Mouse (Mus musculus) liver (tissue): ENCODE results near the gene Mrps36.
"Not testable (repeated sequence)": the region's sequence is repeated elsewhere in the genome, so short reads cannot be mapped to it uniquely, and the experiment has no call there.

Experiments
- DNase-seq: peaks from one replicate; pipeline ENCODE4 v3.0.0-alpha.2; 2020; ENCODE audit warnings: mixed read lengths

The Mrps36 gene

GRCm38 (mm10) chr13:100744036-100744744 lies at the start of gene Mrps36:
Mrps36 (minus strand) TSS chr13:100744659.
- DNase-seq, result peak; percentile 98

GRCm38 (mm10) chr13:100789083-100789482 lies 44.6 kb upstream of the Mrps36 start:
- no peak for DNase-seq

DNA sequence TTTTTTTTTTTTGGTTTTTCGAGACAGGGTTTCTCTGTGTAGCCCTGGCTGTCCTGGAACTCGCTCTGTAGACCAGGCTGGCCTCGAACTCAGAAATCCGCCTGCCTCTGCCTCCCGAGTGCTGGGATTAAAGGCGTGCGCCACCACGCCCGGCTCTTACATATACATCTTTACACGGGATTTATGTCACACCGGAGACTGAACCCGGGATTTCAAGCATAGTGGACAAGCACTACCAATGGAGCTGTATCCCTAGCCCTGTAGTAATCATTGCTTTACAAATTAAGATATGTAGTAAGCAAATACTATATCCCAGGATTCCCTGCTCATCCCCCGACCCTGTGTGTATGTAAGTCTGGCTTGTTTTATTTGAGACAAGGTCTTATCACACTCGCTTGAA lies 43.6 kb upstream of the Mrps36 start:
- DNase-seq, result not testable (repeated sequence)

DNA sequence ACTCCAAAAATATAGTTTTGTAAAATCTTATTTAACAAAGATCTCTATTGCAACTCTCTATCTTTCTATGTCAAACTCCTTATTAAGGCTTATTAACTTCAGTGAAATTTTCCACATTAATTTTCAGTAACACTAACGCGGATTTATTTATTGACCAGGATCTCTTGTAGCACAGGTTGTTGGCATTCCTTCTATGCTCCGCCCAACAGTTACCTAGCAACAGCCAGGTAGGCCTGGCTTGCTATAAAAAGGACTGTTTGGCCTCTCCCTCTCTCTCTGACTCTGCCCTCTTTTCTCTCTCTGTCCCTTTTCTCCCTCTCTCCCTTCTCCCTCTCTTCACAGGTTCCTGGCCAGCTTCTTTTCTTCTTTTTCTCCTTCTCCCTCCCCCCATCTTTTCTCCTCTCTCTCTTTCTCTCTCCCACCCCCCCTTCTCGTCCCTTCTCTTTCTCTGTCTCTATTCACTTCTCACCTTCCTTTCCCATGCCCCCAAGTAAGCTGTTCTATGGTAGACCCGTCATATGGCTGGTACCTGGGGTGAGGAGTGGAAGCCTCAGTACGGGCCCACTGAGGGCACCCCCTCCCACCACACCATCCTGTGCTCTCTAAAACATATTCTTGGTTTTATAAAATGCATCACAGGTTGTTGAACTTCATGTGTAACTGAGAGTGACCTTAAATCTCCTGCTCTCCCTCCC lies 43.0 kb upstream of the Mrps36 start:
- no peak for DNase-seq

DNA sequence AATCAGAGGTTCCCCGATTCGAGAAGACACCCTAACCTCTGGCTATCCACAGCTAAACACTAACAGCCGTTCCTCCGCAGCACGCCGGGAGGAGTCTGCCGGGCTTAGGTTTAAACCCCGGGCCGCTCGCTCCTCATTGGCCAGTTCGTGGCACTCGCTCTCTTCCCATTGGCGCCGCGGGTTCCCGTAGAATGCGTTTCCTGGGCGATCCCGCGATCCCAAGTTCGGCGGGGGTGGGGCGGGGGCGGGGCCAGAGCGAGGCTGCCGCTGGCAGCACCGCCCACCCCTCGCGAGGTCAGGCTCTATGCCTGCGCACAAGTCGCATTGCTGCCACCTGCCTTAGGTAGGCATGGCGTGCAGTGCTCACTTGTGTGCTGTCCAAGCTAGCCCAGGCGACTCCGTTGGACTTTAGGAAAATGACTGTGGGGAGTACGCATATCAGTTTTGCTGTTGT lies 42.0 kb upstream of the Mrps36 start, which contains the start of gene Ccnb1:
Gene Ccnb1 (minus strand): TSS at position 157 of the 454 bp plus-strand sequence.
- DNase-seq, result peak; percentile 99

GRCm38 (mm10) chr13:100785806-100786413 lies 41.5 kb upstream of the Mrps36 start:
- peak; percentile 44 for DNase-seq

GRCm38 (mm10) chr13:100777491-100777890 lies 33.0 kb upstream of the Mrps36 start:
- peak; percentile 76 for DNase-seq

- no peak for DNase-seq
Measured at GRCm38 (mm10) chr13:100776710-100777109, 32.3 kb upstream of the Mrps36 start.

DNA sequence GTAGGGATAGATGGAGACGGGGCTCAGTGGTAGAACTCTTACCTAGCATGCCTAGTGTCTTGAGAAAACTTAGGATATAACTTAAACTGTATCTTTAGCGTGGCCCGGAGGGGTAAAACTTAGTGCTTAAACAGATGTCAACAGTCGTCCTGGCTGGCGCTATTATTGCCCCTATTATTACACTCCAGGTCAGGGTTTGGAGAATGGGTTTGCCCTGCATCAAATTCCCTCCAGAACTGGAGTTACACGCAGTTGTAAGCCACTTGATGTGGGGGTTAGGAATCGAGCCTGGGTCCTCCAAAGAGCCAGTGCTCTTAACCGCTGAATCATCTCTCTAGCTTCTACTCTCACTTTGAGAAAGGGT lies 31.6 kb upstream of the Mrps36 start:
- no peak for DNase-seq

- peak; percentile 87 for DNase-seq
Measured at GRCm38 (mm10) chr13:100775252-100776055, 31.0 kb upstream of the Mrps36 start, which contains the start of gene Cenph. Cenph (minus strand) TSS chr13:100775899.

- DNase-seq, result no peak
Measured at GRCm38 (mm10) chr13:100774704-100775103, 30.2 kb upstream of the Mrps36 start.

DNA sequence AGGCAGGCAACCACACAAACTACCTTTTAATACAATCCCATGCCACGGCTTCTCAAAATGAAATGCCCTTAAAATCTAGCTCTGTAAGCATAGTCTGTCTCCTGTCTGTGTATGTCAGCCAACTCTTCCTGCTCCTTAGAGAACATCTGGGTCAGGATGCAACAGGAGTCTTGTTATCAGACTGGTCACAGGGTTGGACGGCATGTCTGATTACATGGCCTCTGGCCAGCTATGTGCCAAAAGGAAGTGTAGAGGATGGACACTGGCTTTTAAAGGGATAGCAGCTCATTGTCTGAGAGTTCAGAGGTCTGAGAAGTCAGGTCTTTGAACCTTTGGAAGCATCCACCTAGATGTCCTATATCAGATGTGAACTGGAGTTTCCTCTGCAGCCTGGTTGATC lies 10.9 kb upstream of the Mrps36 start:
- DNase-seq, result no peak

GRCm38 (mm10) chr13:100754186-100754585 lies 9.7 kb upstream of the Mrps36 start:
- DNase-seq, result no peak

GRCm38 (mm10) chr13:100753011-100753410 lies 8.6 kb upstream of the Mrps36 start:
- peak; percentile 37 for DNase-seq

DNA sequence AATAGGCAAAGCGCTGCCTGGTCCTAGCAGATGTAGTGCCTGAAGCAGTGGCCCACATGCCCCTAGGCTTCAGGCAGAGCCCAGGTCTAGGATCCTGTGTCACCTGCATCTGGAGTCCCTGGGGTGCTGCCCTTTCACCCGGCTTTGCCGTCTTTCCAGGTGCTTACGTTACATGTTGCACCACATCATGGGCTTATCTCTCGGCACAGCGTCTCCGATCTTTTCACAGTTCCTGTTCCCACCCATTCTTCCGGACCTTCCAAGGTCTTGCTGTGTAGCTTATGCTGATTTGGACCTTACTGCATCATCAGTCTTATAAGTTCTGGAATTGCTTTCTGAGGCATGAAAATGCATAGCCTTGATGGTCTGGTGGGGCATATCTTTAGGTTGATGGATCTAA lies 8.1 kb upstream of the Mrps36 start:
- peak; percentile 66 for DNase-seq

DNA sequence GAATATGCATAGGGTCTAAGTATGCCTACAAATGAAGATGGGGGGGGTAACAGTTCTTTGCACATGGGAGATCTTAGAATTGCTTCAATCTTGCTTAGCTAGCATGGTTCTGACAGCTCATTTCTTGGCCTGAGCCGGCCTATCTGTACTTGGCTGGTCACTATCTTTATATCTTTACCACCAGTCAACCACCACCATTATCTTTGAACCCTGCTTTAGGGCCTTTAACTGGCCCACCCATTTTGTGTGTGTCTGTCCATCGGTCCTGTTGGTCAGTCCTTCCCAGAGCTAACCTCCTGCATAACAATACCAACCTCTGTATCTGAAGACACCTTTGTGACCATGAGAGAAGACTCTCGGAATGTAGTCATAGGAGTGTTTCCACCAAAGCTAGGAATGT lies 6.9 kb upstream of the Mrps36 start:
- DNase-seq, result no peak

GRCm38 (mm10) chr13:100750799-100751198 lies 6.3 kb upstream of the Mrps36 start:
- DNase-seq, result no peak

DNA sequence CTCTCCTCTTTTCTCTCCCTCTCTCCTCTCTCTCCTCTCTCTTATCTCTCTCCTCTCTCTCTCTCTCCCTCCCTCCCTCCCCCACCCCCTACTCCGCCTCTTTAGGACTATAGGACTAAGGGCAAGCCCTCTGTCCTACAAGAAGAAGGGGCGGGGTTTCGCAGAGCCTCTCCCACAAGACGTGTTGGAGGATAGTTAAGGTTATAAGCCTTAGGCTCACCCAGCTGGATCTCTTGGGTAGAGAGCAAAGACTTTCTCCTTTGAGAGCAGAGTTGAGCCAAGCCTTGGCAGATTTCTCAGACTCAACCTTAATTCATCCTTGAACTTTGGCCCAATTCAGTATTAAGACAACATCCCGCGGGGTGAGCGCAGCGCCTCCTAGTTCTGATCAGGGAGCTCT lies 4.2 kb upstream of the Mrps36 start:
- DNase-seq, result peak; percentile 82

GRCm38 (mm10) chr13:100746090-100746489 lies 1.6 kb upstream of the Mrps36 start:
- DNase-seq, result no peak

DNA sequence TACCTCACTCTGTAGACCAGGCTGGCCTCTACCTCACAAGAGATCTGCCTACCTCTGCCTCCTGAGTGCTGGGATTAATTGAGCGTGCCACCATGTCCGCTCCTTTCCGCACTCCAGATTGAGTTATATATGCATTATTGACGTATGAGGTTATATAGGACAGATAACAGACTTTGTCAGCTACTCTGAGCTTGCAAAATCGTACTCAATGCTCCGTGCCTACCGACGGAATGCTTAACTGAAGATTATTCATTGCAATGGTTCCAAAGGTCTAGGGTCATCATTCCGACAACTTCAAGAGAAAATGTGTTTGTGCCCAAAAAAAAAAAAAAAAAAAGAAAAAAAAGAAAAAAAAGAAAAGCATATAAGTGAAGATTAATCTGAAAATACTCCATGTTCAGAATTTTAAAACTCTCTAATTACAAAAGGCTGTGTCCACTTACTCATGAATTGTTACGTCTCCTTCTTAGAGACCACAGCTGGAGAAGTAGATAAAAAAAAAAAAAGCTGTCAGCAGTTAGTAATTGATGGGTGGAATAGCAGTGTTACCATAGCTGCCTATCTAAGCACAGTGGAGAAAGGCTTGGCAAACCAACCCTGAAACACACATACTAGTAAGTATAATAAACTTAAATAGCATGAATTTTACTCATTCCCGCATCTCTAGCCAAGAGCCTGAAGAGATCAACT lies 968 bp downstream of the Mrps36 start:
- no peak for DNase-seq

DNA sequence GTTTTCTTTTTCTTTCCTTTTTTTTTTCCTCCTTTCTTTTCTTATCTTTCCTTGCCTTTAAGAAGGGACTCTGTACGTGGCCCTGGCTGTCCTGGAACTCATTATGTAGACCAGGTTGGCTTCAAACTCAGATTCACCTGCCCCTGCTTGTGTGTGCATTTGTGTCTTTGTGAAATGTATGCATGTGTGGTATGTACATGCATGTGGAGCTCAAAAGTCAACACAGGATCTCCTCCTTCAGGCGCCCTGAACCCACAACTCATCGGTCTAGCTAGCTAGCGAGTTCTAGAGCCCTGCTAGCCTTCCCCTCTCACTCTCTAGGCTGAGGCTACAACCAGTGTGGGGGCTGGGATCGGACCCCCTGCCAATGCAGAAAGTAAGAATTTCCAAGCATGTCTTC lies 1.6 kb downstream of the Mrps36 start:
- no peak for DNase-seq

DNA sequence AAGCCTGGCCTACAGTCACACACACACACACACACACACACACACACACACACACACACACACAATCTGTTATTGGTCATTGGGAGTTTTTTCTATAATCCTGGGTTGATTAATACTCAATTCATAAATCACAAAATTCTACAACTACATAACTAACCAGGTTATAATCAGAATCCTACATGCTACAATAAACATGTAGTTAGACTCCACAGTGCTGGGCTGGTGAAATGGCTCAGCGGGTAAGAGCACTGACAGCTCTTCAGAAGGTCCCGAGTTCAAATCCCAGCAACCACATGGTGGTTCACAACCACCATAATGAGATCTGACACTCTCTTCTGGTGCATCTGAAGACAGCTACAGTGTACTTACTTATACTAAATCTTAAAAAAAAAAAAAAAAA lies 11.7 kb downstream of the Mrps36 start:
- no peak for DNase-seq
